Mouse (Mus musculus): ENCODE results near the gene Max. TPM values are rescaled to one million over a fixed set of nuclear protein-coding genes. Genes with fewer than 3 reads are reported as not detected.

The Max gene
- total RNA-seq, 2 experiments from 2014 or later: 79.3 to 81.0 TPM

- DNase-seq (ENCODE audit: extremely low spot score in 1 of 2, low spot score in 2 of 2): peak in 1 of 2 experiments; percentile 50
- Histone ChIP-seq H3K27ac (0 out of 2 replicates have a peak overlapping the region, but pooled peaks have one; percentile 19), H3K4me3 (no peak overlapping the region)
- TF ChIP-seq CTCF (IDR thresholded peaks at IDR 0.05): no peak
- intact Hi-C loops (cut with DNase I): no loop called here
These were observed 31.0 kb upstream of the Max start for GRCm38 (mm10) chr12:76992891-76993529.

GRCm38 (mm10) chr12:76982818-76983471 lies 20.9 kb upstream of the Max start:
- no peak for TF ChIP-seq CTCF (IDR thresholded peaks at IDR 0.05)
- Histone ChIP-seq H3K4me3 (no peak overlapping the region), H3K27ac (no peak overlapping the region)
- intact Hi-C loops (cut with DNase I): no loop called here
- DNase-seq (ENCODE audit: extremely low spot score in 1 of 2, low spot score in 2 of 2): no peak

GRCm38 (mm10) chr12:76979530-76979929 lies 17.5 kb upstream of the Max start:
- no peak overlapping the region for H3K4me3 ChIP-seq
- H3K27ac ChIP-seq: no peak overlapping the region
- DNase-seq (ENCODE audit: extremely low spot score in 1 of 2, low spot score in 2 of 2): no peak
- intact Hi-C loops (cut with DNase I): no loop called here
- TF ChIP-seq CTCF (IDR thresholded peaks at IDR 0.05): no peak

GRCm38 (mm10) chr12:76972669-76973068 lies 10.7 kb upstream of the Max start:
- Histone ChIP-seq H3K4me3 (no peak overlapping the region), H3K27ac (no peak overlapping the region)
- no peak for DNase-seq (ENCODE audit: extremely low spot score in 1 of 2, low spot score in 2 of 2)
- intact Hi-C loops (cut with DNase I): no loop called here
- no peak for TF ChIP-seq CTCF (IDR thresholded peaks at IDR 0.05)

GRCm38 (mm10) chr12:76972241-76972640 lies 10.2 kb upstream of the Max start:
- no peak for TF ChIP-seq CTCF (IDR thresholded peaks at IDR 0.05)
- Histone ChIP-seq H3K4me3 (no peak overlapping the region), H3K27ac (no peak overlapping the region)
- DNase-seq (ENCODE audit: extremely low spot score in 1 of 2, low spot score in 2 of 2): no peak
- intact Hi-C loops (cut with DNase I): no loop called here

- H3K27ac ChIP-seq: no peak overlapping the region
- no peak overlapping the region for H3K4me3 ChIP-seq
- DNase-seq (ENCODE audit: extremely low spot score in 1 of 2, low spot score in 2 of 2): no peak
- TF ChIP-seq CTCF (IDR thresholded peaks at IDR 0.05): no peak
- intact Hi-C loops (cut with DNase I): no loop called here
These were observed 9.7 kb upstream of the Max start for GRCm38 (mm10) chr12:76971642-76972221.

- no peak overlapping the region for H3K27ac ChIP-seq
- DNase-seq (ENCODE audit: extremely low spot score in 1 of 2, low spot score in 2 of 2): no peak
- no peak for TF ChIP-seq CTCF (IDR thresholded peaks at IDR 0.05)
- intact Hi-C loops (cut with DNase I): no loop called here
- no peak overlapping the region for H3K4me3 ChIP-seq
These were observed 3.9 kb upstream of the Max start for GRCm38 (mm10) chr12:76965876-76966275.

GRCm38 (mm10) chr12:76965089-76965488 lies 3.1 kb upstream of the Max start:
- no peak for TF ChIP-seq CTCF (IDR thresholded peaks at IDR 0.05)
- DNase-seq (ENCODE audit: extremely low spot score in 1 of 2, low spot score in 2 of 2): no peak
- no peak overlapping the region for H3K27ac ChIP-seq
- H3K4me3 ChIP-seq: no peak overlapping the region
- intact Hi-C loops (cut with DNase I): no loop called here

GRCm38 (mm10) chr12:76961052-76961931 lies 709 bp downstream of the Max start:
- H3K27ac ChIP-seq: peak overlapping the region; percentile 82
- H3K4me3 ChIP-seq: peak overlapping the region; percentile 70
- no peak for TF ChIP-seq CTCF (IDR thresholded peaks at IDR 0.05)
- intact Hi-C loops (cut with DNase I): loop anchor here (5.0 kb wide), 1 partner anchor 589 kb away; the partner anchor contains the start of gene Zbtb1
- DNase-seq (ENCODE audit: extremely low spot score in 1 of 2, low spot score in 2 of 2): no peak

GRCm38 (mm10) chr12:76957688-76958087 lies 4.3 kb downstream of the Max start:
- no peak for TF ChIP-seq CTCF (IDR thresholded peaks at IDR 0.05)
- intact Hi-C loops (cut with DNase I): no loop called here
- DNase-seq (ENCODE audit: extremely low spot score in 1 of 2, low spot score in 2 of 2): no peak
- Histone ChIP-seq H3K27ac (peak overlapping the region; percentile 16; the same call in 1 of the 2 replicates), H3K4me3 (no peak overlapping the region)

- no peak for TF ChIP-seq CTCF (IDR thresholded peaks at IDR 0.05)
- DNase-seq (ENCODE audit: extremely low spot score in 1 of 2, low spot score in 2 of 2): peak; percentile 65 to 66
- Histone ChIP-seq H3K4me3 (no peak overlapping the region), H3K27ac (peak overlapping the region; percentile 60)
- intact Hi-C loops (cut with DNase I): no loop called here
These were observed 7.1 kb downstream of the Max start for GRCm38 (mm10) chr12:76954698-76955423.

Data from left cerebral cortex, adult 2 months (tissue).